Mouse (Mus musculus) subcutaneous adipose tissue, adult 2 months (tissue): Measurements from ENCODE around the gene Cnr1. TPM values are rescaled to one million over a fixed set of nuclear protein-coding genes. Genes with fewer than 3 reads are reported as not detected.

Experiments
- polyA plus RNA-seq: library from polyadenylated mRNA; depleted of rRNA; stranded (reverse); fragments of >200 nt; gene quantifications from 2 replicates; pipeline ENCODE4 v1.2.3, GENCODE M21; 2012; ENCODE audit warnings: low replicate concordance; rRNA removed

The Cnr1 gene
- polyA plus RNA-seq = 2.7 and 5.0 TPM in 2 replicates

DNA sequence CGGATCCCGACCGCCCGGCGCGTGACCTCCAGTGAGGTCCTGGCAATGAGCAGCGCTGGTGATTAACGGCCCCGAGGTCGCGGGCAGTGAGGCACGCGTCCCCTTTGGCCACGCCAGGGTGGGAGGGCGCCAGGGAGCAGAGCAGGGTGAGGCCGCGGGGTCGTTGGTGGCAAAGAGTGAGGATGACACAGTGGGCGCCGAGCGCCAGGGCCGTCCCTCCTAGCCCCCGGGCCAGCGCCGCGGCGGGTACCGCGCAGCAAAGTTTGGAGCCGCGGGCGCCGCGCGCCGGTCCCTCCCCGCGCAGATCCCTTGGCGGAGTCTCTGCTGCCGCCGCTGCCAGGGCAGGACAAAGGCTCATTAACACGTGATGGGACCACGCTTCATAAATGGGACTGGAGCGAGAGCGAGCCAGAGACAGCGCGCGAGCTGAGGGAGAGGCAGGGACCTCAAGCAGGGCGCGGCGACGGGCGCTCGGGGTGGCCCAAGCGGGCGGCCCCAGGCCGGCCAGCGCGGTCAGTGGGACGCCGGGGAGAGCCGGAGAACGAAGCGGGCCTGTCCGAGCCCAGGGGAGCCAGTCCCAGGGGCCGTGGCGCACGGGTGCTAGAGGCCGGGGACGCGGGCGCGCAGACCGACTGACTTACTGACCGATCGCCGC lies at the start of gene Cnr1:
Cnr1 (plus strand) TSS at position 360 of the 655 bp plus-strand sequence.

Other genes starting within 250 kb of the Cnr1 start
- gene Spaca1, start 125.6 kb downstream of the Cnr1 start, polyA plus RNA-seq = 0.82 and 5.9 TPM in 2 replicates